Mouse (Mus musculus): Measurements from ENCODE around the gene Prpf4. TPM values are rescaled to one million over a fixed set of nuclear protein-coding genes. Genes with fewer than 3 reads are reported as not detected.

The Prpf4 gene
- polyA plus RNA-seq, 1 experiment from 2014 or later = 25.7 TPM

DNA sequence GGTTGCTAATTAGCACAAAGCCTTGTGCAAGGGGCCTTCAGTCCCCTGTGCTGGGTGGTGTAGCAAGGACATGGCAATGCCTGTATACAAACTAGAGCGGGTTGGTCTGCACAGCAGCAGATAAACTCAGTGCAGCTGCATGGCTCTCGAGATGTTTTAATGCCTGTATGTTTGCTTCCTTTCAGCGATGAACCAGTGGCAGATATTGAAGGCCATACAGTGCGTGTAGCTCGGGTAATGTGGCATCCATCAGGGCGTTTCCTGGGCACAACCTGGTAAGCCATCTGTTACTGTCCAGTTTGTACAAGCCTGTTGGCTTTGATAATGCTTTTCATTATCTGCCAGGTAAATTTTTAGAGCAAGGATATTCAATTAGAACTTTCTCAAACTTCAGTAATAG, 10.5 kb downstream of the Prpf4 start:
- Histone ChIP-seq H3K9ac (ENCODE audit: low read length) (no peak overlapping the region), H3K27me3 (replicated peaks; ENCODE audit: control insufficient read depth, insufficient read depth, low read length) (no peaks in the 10 kb centered on the region), H3K4me3 (ENCODE audit: low read depth, low read length) (no peak overlapping the region), H3K27ac (ENCODE audit: low read depth) (no peak overlapping the region), H3K9me3 (ENCODE audit: control insufficient read depth, low read length) (no peaks in the 10 kb centered on the region), H3K4me1 (replicated peaks; ENCODE audit: control insufficient read depth, insufficient read depth, low read length) (no peaks in the 10 kb centered on the region), H3K36me3 (ENCODE audit: control insufficient read depth, insufficient read depth, low read length) (peaks cover 100% of the 10 kb centered on the region), H3K4me2 (ENCODE audit: low read length) (no peak overlapping the region)
- ATAC-seq (replicated peaks; ENCODE audit: low FRiP score, low TSS enrichment, low read depth) = no peak
- 91% methylated on average over 6 of the region's 6 CpGs for whole genome bisulfite sequencing
- DNase-seq (ENCODE audit: low spot score) = no peak

GRCm38 (mm10) chr4:62425891-62426290, 17.3 kb downstream of the Prpf4 start:
- H3K4me2 ChIP-seq (ENCODE audit: low read length) = no peak overlapping the region
- no peaks in the 10 kb centered on the region for H3K27me3 ChIP-seq (replicated peaks; ENCODE audit: control insufficient read depth, insufficient read depth, low read length)
- H3K4me3 ChIP-seq (ENCODE audit: low read depth, low read length) = no peak overlapping the region
- no peaks in the 10 kb centered on the region for H3K9me3 ChIP-seq (ENCODE audit: control insufficient read depth, low read length)
- DNase-seq (ENCODE audit: low spot score) (no peak), ATAC-seq (replicated peaks; ENCODE audit: low FRiP score, low TSS enrichment, low read depth) (no peak)
- peaks cover 52% of the 10 kb centered on the region for H3K36me3 ChIP-seq (ENCODE audit: control insufficient read depth, insufficient read depth, low read length)
- H3K9ac ChIP-seq (ENCODE audit: low read length) = no peak overlapping the region
- H3K4me1 ChIP-seq (replicated peaks; ENCODE audit: control insufficient read depth, insufficient read depth, low read length) = no peaks in the 10 kb centered on the region
- WGBS = 95% methylated on average over 4 of the region's 4 CpGs
- H3K27ac ChIP-seq (ENCODE audit: low read depth) = no peak overlapping the region

GRCm38 (mm10) chr4:62427978-62428758, 19.6 kb downstream of the Prpf4 start:
- no peak for ATAC-seq (replicated peaks; ENCODE audit: low FRiP score, low TSS enrichment, low read depth)
- no peak for DNase-seq (ENCODE audit: low spot score)
- Histone ChIP-seq H3K9me3 (ENCODE audit: control insufficient read depth, low read length) (no peaks in the 10 kb centered on the region), H3K36me3 (ENCODE audit: control insufficient read depth, insufficient read depth, low read length) (peaks cover 29% of the 10 kb centered on the region), H3K9ac (ENCODE audit: low read length) (no peak overlapping the region), H3K27ac (ENCODE audit: low read depth) (no peak overlapping the region), H3K4me1 (replicated peaks; ENCODE audit: control insufficient read depth, insufficient read depth, low read length) (no peaks in the 10 kb centered on the region), H3K4me2 (ENCODE audit: low read length) (no peak overlapping the region), H3K4me3 (ENCODE audit: low read depth, low read length) (no peak overlapping the region), H3K27me3 (replicated peaks; ENCODE audit: control insufficient read depth, insufficient read depth, low read length) (no peaks in the 10 kb centered on the region)
- WGBS = 71% methylated on average over 17 of the region's 17 CpGs

- Histone ChIP-seq H3K27ac (ENCODE audit: low read depth) (no peak overlapping the region), H3K4me2 (ENCODE audit: low read length) (no peak overlapping the region), H3K27me3 (replicated peaks; ENCODE audit: control insufficient read depth, insufficient read depth, low read length) (no peaks in the 10 kb centered on the region), H3K9ac (ENCODE audit: low read length) (no peak overlapping the region), H3K4me1 (replicated peaks; ENCODE audit: control insufficient read depth, insufficient read depth, low read length) (no peaks in the 10 kb centered on the region), H3K36me3 (ENCODE audit: control insufficient read depth, insufficient read depth, low read length) (peaks cover 15% of the 10 kb centered on the region), H3K4me3 (ENCODE audit: low read depth, low read length) (no peak overlapping the region), H3K9me3 (ENCODE audit: control insufficient read depth, low read length) (no peaks in the 10 kb centered on the region)
- ATAC-seq (replicated peaks; ENCODE audit: low FRiP score, low TSS enrichment, low read depth) (no peak), DNase-seq (ENCODE audit: low spot score) (no peak)
- WGBS = 88% methylated on average over 9 of the region's 9 CpGs
Observed at GRCm38 (mm10) chr4:62429616-62430015, 21.0 kb downstream of the Prpf4 start.

GRCm38 (mm10) chr4:62430678-62431077, 22.1 kb downstream of the Prpf4 start:
- no peak overlapping the region for H3K4me2 ChIP-seq (ENCODE audit: low read length)
- no peak overlapping the region for H3K27ac ChIP-seq (ENCODE audit: low read depth)
- no peaks in the 10 kb centered on the region for H3K4me1 ChIP-seq (replicated peaks; ENCODE audit: control insufficient read depth, insufficient read depth, low read length)
- H3K9ac ChIP-seq (ENCODE audit: low read length) = no peak overlapping the region
- ATAC-seq (replicated peaks; ENCODE audit: low FRiP score, low TSS enrichment, low read depth) (no peak), DNase-seq (ENCODE audit: low spot score) (no peak)
- no peaks in the 10 kb centered on the region for H3K27me3 ChIP-seq (replicated peaks; ENCODE audit: control insufficient read depth, insufficient read depth, low read length)
- no peaks in the 10 kb centered on the region for H3K9me3 ChIP-seq (ENCODE audit: control insufficient read depth, low read length)
- H3K36me3 ChIP-seq (ENCODE audit: control insufficient read depth, insufficient read depth, low read length) = peaks cover 4% of the 10 kb centered on the region; the same call in 1 of the 2 replicates
- no peak overlapping the region for H3K4me3 ChIP-seq (ENCODE audit: low read depth, low read length)

DNA sequence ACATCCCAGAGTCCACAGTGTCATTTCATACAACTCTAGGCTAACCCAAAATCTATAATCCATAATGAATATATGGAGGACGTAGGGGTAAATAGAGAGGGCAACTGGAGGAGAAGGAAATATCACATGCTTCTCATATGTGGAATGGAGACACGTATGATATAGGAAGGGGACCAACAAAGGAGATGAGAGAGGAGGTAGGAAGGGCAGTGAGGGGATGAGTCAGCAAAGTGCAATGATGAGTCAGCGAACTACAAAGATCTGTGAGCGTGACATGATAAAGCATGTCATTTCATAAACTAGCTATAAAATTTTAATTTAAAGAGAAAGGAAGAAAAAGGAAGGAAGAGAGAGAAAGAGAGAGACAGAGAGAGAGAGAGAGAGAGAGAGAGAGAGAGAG, 22.9 kb downstream of the Prpf4 start:
- Histone ChIP-seq H3K4me3 (ENCODE audit: low read depth, low read length) (no peak overlapping the region), H3K27me3 (replicated peaks; ENCODE audit: control insufficient read depth, insufficient read depth, low read length) (no peaks in the 10 kb centered on the region), H3K27ac (ENCODE audit: low read depth) (no peak overlapping the region), H3K9ac (ENCODE audit: low read length) (no peak overlapping the region), H3K9me3 (ENCODE audit: control insufficient read depth, low read length) (no peaks in the 10 kb centered on the region), H3K4me2 (ENCODE audit: low read length) (no peak overlapping the region), H3K36me3 (ENCODE audit: control insufficient read depth, insufficient read depth, low read length) (no peaks in the 10 kb centered on the region; the same call in 1 of the 2 replicates), H3K4me1 (replicated peaks; ENCODE audit: control insufficient read depth, insufficient read depth, low read length) (no peaks in the 10 kb centered on the region)
- DNase-seq (ENCODE audit: low spot score) (no peak), ATAC-seq (replicated peaks; ENCODE audit: low FRiP score, low TSS enrichment, low read depth) (no peak)
- WGBS = 83% methylated on average over 4 of the region's 4 CpGs

- no peak for ATAC-seq (replicated peaks; ENCODE audit: low FRiP score, low TSS enrichment, low read depth)
- no peak overlapping the region for H3K27ac ChIP-seq (ENCODE audit: low read depth)
Observed at GRCm38 (mm10) chr4:62433939-62434870, 25.6 kb downstream of the Prpf4 start.

DNA sequence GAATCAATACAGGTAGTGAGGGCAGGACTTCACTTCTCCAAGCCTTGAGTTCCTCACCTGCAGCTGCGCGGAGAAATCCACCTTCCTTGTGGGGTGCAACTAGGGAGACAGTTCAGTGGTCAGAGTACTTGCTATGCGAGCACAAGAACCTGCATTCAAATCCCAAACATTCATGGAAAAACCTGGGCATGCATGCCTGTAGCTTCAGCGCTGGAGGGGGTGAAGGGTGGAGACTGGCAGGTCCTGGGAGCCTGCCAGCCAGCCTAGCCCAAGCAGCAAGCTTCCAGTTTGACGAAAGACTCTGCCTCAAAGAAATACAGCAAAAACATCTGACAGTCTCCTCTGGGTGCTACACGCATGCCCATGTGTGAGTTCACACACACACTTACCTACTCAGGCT, 26.5 kb downstream of the Prpf4 start, which contains the start of gene Rnf183:
TSS of gene Rnf183 (minus strand) at position 172 of the 400 bp plus-strand sequence.
- no peaks in the 10 kb centered on the region for H3K36me3 ChIP-seq (ENCODE audit: control insufficient read depth, insufficient read depth, low read length)
- no peaks in the 10 kb centered on the region for H3K4me1 ChIP-seq (replicated peaks; ENCODE audit: control insufficient read depth, insufficient read depth, low read length)
- H3K9ac ChIP-seq (ENCODE audit: low read length) = no peak within 1 kb of the TSS
- H3K4me3 ChIP-seq (ENCODE audit: low read depth, low read length) = no peak within 1 kb of the TSS
- ATAC-seq (replicated peaks; ENCODE audit: low FRiP score, low TSS enrichment, low read depth) (no peak), DNase-seq (ENCODE audit: low spot score) (no peak)
- no peaks in the 10 kb centered on the region for H3K27me3 ChIP-seq (replicated peaks; ENCODE audit: control insufficient read depth, insufficient read depth, low read length)
- H3K4me2 ChIP-seq (ENCODE audit: low read length) = no peak within 1 kb of the TSS
- H3K9me3 ChIP-seq (ENCODE audit: control insufficient read depth, low read length) = no peaks in the 10 kb centered on the region
- no peak within 1 kb of the TSS for H3K27ac ChIP-seq (ENCODE audit: low read depth)
- WGBS = 79% methylated on average over 6 of the region's 6 CpGs

More at GRCm38 (mm10) chr4:62433939-62434870, 25.6 kb downstream of the Prpf4 start:
- no peaks in the 10 kb centered on the region for H3K4me1 ChIP-seq (replicated peaks; ENCODE audit: control insufficient read depth, insufficient read depth, low read length)
- H3K9ac ChIP-seq (ENCODE audit: low read length) = no peak overlapping the region
- H3K4me2 ChIP-seq (ENCODE audit: low read length) = no peak overlapping the region
- no peaks in the 10 kb centered on the region for H3K27me3 ChIP-seq (replicated peaks; ENCODE audit: control insufficient read depth, insufficient read depth, low read length)
- 72% methylated on average over 7 of the region's 7 CpGs for WGBS
- H3K9me3 ChIP-seq (ENCODE audit: control insufficient read depth, low read length) = no peaks in the 10 kb centered on the region
- H3K4me3 ChIP-seq (ENCODE audit: low read depth, low read length) = no peak overlapping the region
- H3K36me3 ChIP-seq (ENCODE audit: control insufficient read depth, insufficient read depth, low read length) = no peaks in the 10 kb centered on the region
- DNase-seq (ENCODE audit: low spot score) = no peak
